21 mouse cellular contexts compared by ENCODE assay signal in the genomic region with DNA sequence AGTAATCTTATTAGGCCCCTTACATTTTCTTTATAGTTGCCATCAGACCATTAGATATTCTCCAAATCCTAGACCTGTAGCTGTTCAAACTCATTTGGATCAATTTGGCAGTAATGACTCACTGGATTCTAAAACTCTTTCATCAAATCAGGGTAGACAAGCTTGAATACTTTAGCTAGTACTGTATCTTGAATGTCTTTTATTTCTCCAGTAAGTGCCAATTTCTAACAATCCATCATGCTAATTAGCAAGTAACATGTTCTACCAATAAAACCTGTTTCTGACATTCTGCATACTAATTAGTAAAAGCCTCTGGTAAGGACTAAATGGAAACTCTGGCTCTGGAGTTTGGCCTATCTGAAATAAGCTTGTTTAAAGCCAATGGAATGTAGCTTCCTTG.
DNase-seq lines count a peak whose midpoint lies in the region; ATAC-seq and TF ChIP-seq lines count a peak whose summit lies in the region.
"Had no signal": no experiment of that assay in that cellular context is flagged by ENCODE, and none has a peak within 500 bp of the region (broad histone marks: within the 10 kb centered on the region; RNA-seq: fewer than 3 reads in every experiment).

No protein-coding gene starts in this region.

- H3K27ac ChIP-seq in forebrain, embryonic 14.5 days (ENCODE audit: low read depth, low read length) = no peak overlapping the region
- H3K27ac ChIP-seq in forebrain, embryonic 11.5 days (ENCODE audit: low read depth, low read length) = no peak overlapping the region
- H3K27ac ChIP-seq in forebrain, embryonic 16.5 days (ENCODE audit: low read length) = no peak overlapping the region
- H3K27ac ChIP-seq in forebrain, postnatal 0 days (ENCODE audit: low read depth, low read length) = no peak overlapping the region
- H3K27ac ChIP-seq: embryonic facial prominence, embryonic 13.5 days; embryonic facial prominence, embryonic 15.5 days had no signal

- H3K9ac ChIP-seq in forebrain, embryonic 14.5 days (ENCODE audit: low read length) = no peak overlapping the region
- no peak overlapping the region for H3K9ac ChIP-seq in forebrain, embryonic 11.5 days (ENCODE audit: low read length)
- no peak overlapping the region for H3K9ac ChIP-seq in forebrain, embryonic 16.5 days (replicated peaks; ENCODE audit: low read depth, low read length)
- H3K9ac ChIP-seq in forebrain, postnatal 0 days = no peak overlapping the region
- H3K9ac ChIP-seq: embryonic facial prominence, embryonic 13.5 days; embryonic facial prominence, embryonic 15.5 days had no signal

- no peaks in the 10 kb centered on the region for H3K4me1 ChIP-seq in forebrain, embryonic 14.5 days (ENCODE audit: control insufficient read depth, insufficient read depth, low read length)
- no peaks in the 10 kb centered on the region for H3K4me1 ChIP-seq in forebrain, embryonic 11.5 days (replicated peaks; ENCODE audit: control insufficient read depth, insufficient read depth, low read length)
- no peaks in the 10 kb centered on the region for H3K4me1 ChIP-seq in forebrain, embryonic 16.5 days (replicated peaks; ENCODE audit: control insufficient read depth, insufficient read depth, low read length)
- no peaks in the 10 kb centered on the region for H3K4me1 ChIP-seq in forebrain, postnatal 0 days (ENCODE audit: insufficient read depth)
- H3K4me1 ChIP-seq: embryonic facial prominence, embryonic 13.5 days; embryonic facial prominence, embryonic 15.5 days had no signal

- DNase-seq in forebrain, embryonic 14.5 days (ENCODE audit: low spot score) = peak; percentile 50
- no peak for DNase-seq in forebrain, embryonic 11.5 days (ENCODE audit: low spot score)
- no peak for DNase-seq in forebrain, postnatal 0 days
- peak; percentile 60 for DNase-seq in brain, embryonic 14.5 days (ENCODE audit: low read depth)
- no peak for DNase-seq in spleen, postnatal 4 days (ENCODE audit: low spot score in 2 of 2)
- DNase-seq: adrenal gland, adult 8-10 months; adrenal gland, postnatal 14 days; adrenal gland, postnatal 36 days; cerebellum, adult 11 months; cerebellum, adult 18-20 months; cerebellum, adult 8-10 months; cerebellum, adult 9-11 months; cerebellum, postnatal 14 days; cerebellum, postnatal 36 days; embryo, embryonic 11 days had no signal

- TF ChIP-seq POLR2A in brain, embryonic 14.5 days (IDR thresholded peaks at IDR 0.05; ENCODE audit: borderline replicate concordance, extremely low read depth, insufficient read depth, insufficient read length, poor library complexity, severe bottlenecking) = no peak

- no peaks in the 10 kb centered on the region for H3K9me3 ChIP-seq in forebrain, embryonic 14.5 days (replicated peaks; ENCODE audit: control insufficient read depth, low read length)
- no peaks in the 10 kb centered on the region for H3K9me3 ChIP-seq in forebrain, embryonic 11.5 days (ENCODE audit: control insufficient read depth, low read length)
- H3K9me3 ChIP-seq in forebrain, embryonic 16.5 days (ENCODE audit: control insufficient read depth, low read length) = no peaks in the 10 kb centered on the region
- no peaks in the 10 kb centered on the region for H3K9me3 ChIP-seq in forebrain, postnatal 0 days (ENCODE audit: low read length)
- H3K9me3 ChIP-seq: embryonic facial prominence, embryonic 13.5 days; embryonic facial prominence, embryonic 15.5 days had no signal

- H3K4me3 ChIP-seq in forebrain, embryonic 14.5 days (ENCODE audit: low read depth, low read length) = no peak overlapping the region
- no peak overlapping the region for H3K4me3 ChIP-seq in forebrain, embryonic 11.5 days (ENCODE audit: low read depth, low read length)
- no peak overlapping the region for H3K4me3 ChIP-seq in forebrain, embryonic 16.5 days (replicated peaks; ENCODE audit: low read length)
- no peak overlapping the region for H3K4me3 ChIP-seq in forebrain, postnatal 0 days (ENCODE audit: low read depth, low read length)
- H3K4me3 ChIP-seq: embryonic facial prominence, embryonic 13.5 days; embryonic facial prominence, embryonic 15.5 days; erythroblast, embryonic 14.5 days had no signal

- no peak for TF ChIP-seq CTCF in forebrain, postnatal 0 days (IDR thresholded peaks at IDR 0.05; ENCODE audit: low read depth)
- TF ChIP-seq CTCF in brain, embryonic 14.5 days (IDR thresholded peaks at IDR 0.05; ENCODE audit: borderline replicate concordance, extremely low read depth, insufficient read depth, insufficient read length) = no peak

- peak; percentile 65 for ATAC-seq in forebrain, embryonic 14.5 days
- ATAC-seq in forebrain, embryonic 11.5 days (replicated peaks; ENCODE audit: low FRiP score) = no peak
- ATAC-seq in forebrain, embryonic 16.5 days = peak; percentile 49; the same call in 1 of the 2 replicates
- no peak for ATAC-seq in forebrain, postnatal 0 days
- ATAC-seq: activated CD4-positive, CD25-positive, alpha-beta regulatory T cell, adult 4 months; Patski had no signal

- H3K4me2 ChIP-seq in forebrain, embryonic 14.5 days (ENCODE audit: low read length) = no peak overlapping the region
- no peak overlapping the region for H3K4me2 ChIP-seq in forebrain, embryonic 11.5 days (ENCODE audit: low read depth, low read length, severe bottlenecking)
- no peak overlapping the region for H3K4me2 ChIP-seq in forebrain, embryonic 16.5 days (ENCODE audit: low read length)
- no peak overlapping the region for H3K4me2 ChIP-seq in forebrain, postnatal 0 days (ENCODE audit: low read depth)
- H3K4me2 ChIP-seq: embryonic facial prominence, embryonic 13.5 days; embryonic facial prominence, embryonic 15.5 days had no signal

- no peaks in the 10 kb centered on the region for H3K36me3 ChIP-seq in forebrain, embryonic 14.5 days (ENCODE audit: control insufficient read depth, insufficient read depth, low read length)
- H3K36me3 ChIP-seq in forebrain, embryonic 11.5 days (ENCODE audit: control insufficient read depth, insufficient read depth, low read length) = no peaks in the 10 kb centered on the region
- no peaks in the 10 kb centered on the region for H3K36me3 ChIP-seq in forebrain, embryonic 16.5 days (ENCODE audit: control insufficient read depth, insufficient read depth)
- no peaks in the 10 kb centered on the region for H3K36me3 ChIP-seq in forebrain, postnatal 0 days (ENCODE audit: insufficient read depth)
- H3K36me3 ChIP-seq: embryonic facial prominence, embryonic 13.5 days; embryonic facial prominence, embryonic 15.5 days had no signal

- H3K27me3 ChIP-seq in forebrain, embryonic 14.5 days (replicated peaks; ENCODE audit: control insufficient read depth, insufficient read depth, low read length) = no peaks in the 10 kb centered on the region
- no peaks in the 10 kb centered on the region for H3K27me3 ChIP-seq in forebrain, embryonic 11.5 days (ENCODE audit: control insufficient read depth, insufficient read depth, low read length)
- no peaks in the 10 kb centered on the region for H3K27me3 ChIP-seq in forebrain, embryonic 16.5 days (replicated peaks; ENCODE audit: control insufficient read depth, insufficient read depth, low read length)
- H3K27me3 ChIP-seq in forebrain, postnatal 0 days (ENCODE audit: insufficient read depth, low read length) = no peaks in the 10 kb centered on the region
- H3K27me3 ChIP-seq: embryonic facial prominence, embryonic 13.5 days; embryonic facial prominence, embryonic 15.5 days had no signal

Comparison
In these comparisons a context has a peak if more than half of its experiments do, and no peak if none do; other contexts are left out.
1. ATAC-seq: peak in forebrain, embryonic 14.5 days (single experiment) and forebrain, embryonic 16.5 days (single experiment); none in forebrain, embryonic 11.5 days (single experiment) and forebrain, postnatal 0 days (single experiment).
2. DNase-seq: peak in forebrain, embryonic 14.5 days (single experiment) and brain, embryonic 14.5 days (single experiment); none in forebrain, embryonic 11.5 days (single experiment), forebrain, postnatal 0 days (single experiment) and spleen, postnatal 4 days (0 of 2).